Mouse (Mus musculus): ENCODE measurements around the gene Gucd1. TPM values are rescaled to one million over a fixed set of nuclear protein-coding genes. Genes with fewer than 3 reads are reported as not detected.
A peak's percentile ranks its signal among the peaks of the same experiment; 100 is the strongest.

Gucd1 gene
- polyA plus RNA-seq, 1 experiment from 2014 or later = 80.9 TPM

- WGBS = 55% methylated on average over 7 of the region's 7 CpGs
- Histone ChIP-seq H3K9ac (ENCODE audit: low read depth, low read length) (no peak overlapping the region), H3K4me2 (replicated peaks; ENCODE audit: low read depth) (no peak overlapping the region), H3K4me3 (ENCODE audit: low read depth, low read length) (no peak overlapping the region), H3K36me3 (ENCODE audit: control insufficient read depth, insufficient read depth) (no peaks in the 10 kb centered on the region), H3K4me1 (replicated peaks; ENCODE audit: control insufficient read depth, insufficient read depth, low read length) (no peaks in the 10 kb centered on the region; the same call in 1 of the 2 replicates), H3K9me3 (ENCODE audit: control insufficient read depth) (no peaks in the 10 kb centered on the region), H3K27ac (ENCODE audit: low read depth, low read length) (no peak overlapping the region), H3K27me3 (replicated peaks; ENCODE audit: control insufficient read depth, insufficient read depth, low read length) (no peaks in the 10 kb centered on the region)
- TF ChIP-seq CTCF (IDR thresholded peaks at IDR 0.05; ENCODE audit: low read depth) = no peak
- no peak for ATAC-seq
Measured at GRCm38 (mm10) chr10:75549886-75550285, 32.1 kb upstream of the Gucd1 start.

- TF ChIP-seq CTCF (IDR thresholded peaks at IDR 0.05; ENCODE audit: low read depth) = peak; percentile 41
- no peaks in the 10 kb centered on the region for H3K9me3 ChIP-seq (ENCODE audit: control insufficient read depth)
- H3K4me1 ChIP-seq (replicated peaks; ENCODE audit: control insufficient read depth, insufficient read depth, low read length) = no peaks in the 10 kb centered on the region; the same call in 1 of the 2 replicates
- no peak overlapping the region for H3K4me3 ChIP-seq (ENCODE audit: low read depth, low read length)
- WGBS = 12% methylated on average over 14 of the region's 14 CpGs
- H3K36me3 ChIP-seq (ENCODE audit: control insufficient read depth, insufficient read depth) = no peaks in the 10 kb centered on the region
- H3K27ac ChIP-seq (ENCODE audit: low read depth, low read length) = peak overlapping the region; percentile 46; the same call in 1 of the 2 replicates
- no peak overlapping the region for H3K9ac ChIP-seq (ENCODE audit: low read depth, low read length)
- H3K4me2 ChIP-seq (replicated peaks; ENCODE audit: low read depth) = no peak overlapping the region; the same call in 1 of the 2 replicates
- peak; percentile 91 for ATAC-seq
- no peaks in the 10 kb centered on the region for H3K27me3 ChIP-seq (replicated peaks; ENCODE audit: control insufficient read depth, insufficient read depth, low read length)
Measured at GRCm38 (mm10) chr10:75548486-75548885, 30.7 kb upstream of the Gucd1 start.

DNA sequence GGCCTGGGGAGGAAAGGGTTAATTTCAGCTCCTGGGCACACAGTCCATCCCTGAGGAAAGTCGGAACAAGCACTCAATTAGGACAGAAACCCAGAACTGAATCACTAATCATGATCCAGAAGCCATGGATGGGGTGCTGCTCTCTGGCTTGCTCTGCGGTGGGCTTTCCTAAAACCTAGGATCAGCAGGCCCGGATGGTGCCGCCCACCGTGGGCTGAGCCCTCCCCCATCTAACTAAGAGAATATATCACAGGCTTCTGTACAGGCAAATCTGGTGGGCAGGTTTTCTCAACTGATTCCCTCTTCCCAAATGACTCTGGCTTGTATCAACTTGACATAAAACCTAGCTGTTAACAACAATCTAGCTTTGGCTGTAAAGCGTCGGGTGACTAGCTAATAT, 30.1 kb upstream of the Gucd1 start:
- H3K27me3 ChIP-seq (replicated peaks; ENCODE audit: control insufficient read depth, insufficient read depth, low read length) = no peaks in the 10 kb centered on the region
- no peaks in the 10 kb centered on the region for H3K36me3 ChIP-seq (ENCODE audit: control insufficient read depth, insufficient read depth)
- H3K27ac ChIP-seq (ENCODE audit: low read depth, low read length) = peak overlapping the region; percentile 37
- ATAC-seq = no peak
- H3K4me1 ChIP-seq (replicated peaks; ENCODE audit: control insufficient read depth, insufficient read depth, low read length) = no peaks in the 10 kb centered on the region; the same call in 1 of the 2 replicates
- H3K9ac ChIP-seq (ENCODE audit: low read depth, low read length) = no peak overlapping the region
- H3K9me3 ChIP-seq (ENCODE audit: control insufficient read depth) = no peaks in the 10 kb centered on the region
- 37% methylated on average over 7 of the region's 7 CpGs for WGBS
- H3K4me3 ChIP-seq (ENCODE audit: low read depth, low read length) = no peak overlapping the region
- no peak for TF ChIP-seq CTCF (IDR thresholded peaks at IDR 0.05; ENCODE audit: low read depth)
- peak overlapping the region; percentile 14; the same call in 1 of the 2 replicates for H3K4me2 ChIP-seq (replicated peaks; ENCODE audit: low read depth)

DNA sequence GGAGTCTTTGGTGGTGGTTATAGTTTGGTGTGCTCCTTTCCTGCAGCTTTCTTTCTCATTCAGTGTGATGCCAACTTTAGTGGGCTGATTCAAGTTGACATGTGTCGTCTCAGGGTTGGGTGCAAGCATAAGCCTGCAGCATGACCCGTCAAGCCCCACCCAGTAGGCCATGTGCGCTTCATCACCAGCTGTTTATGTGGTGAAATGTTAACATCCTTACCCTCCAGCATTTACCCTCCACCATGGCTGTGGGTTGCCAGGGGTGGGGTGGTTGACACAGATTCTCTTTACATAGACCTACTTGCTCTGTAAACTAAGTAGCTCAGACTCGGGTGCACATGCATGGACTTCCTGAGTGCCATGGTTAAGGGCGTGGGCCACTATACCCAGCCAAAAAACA, 18.4 kb upstream of the Gucd1 start:
- Histone ChIP-seq H3K9ac (ENCODE audit: low read depth, low read length) (no peak overlapping the region), H3K4me3 (ENCODE audit: low read depth, low read length) (no peak overlapping the region), H3K36me3 (ENCODE audit: control insufficient read depth, insufficient read depth) (peaks cover 50% of the 10 kb centered on the region), H3K27me3 (replicated peaks; ENCODE audit: control insufficient read depth, insufficient read depth, low read length) (no peaks in the 10 kb centered on the region), H3K27ac (ENCODE audit: low read depth, low read length) (peak overlapping the region; percentile 21; the same call in 1 of the 2 replicates), H3K9me3 (ENCODE audit: control insufficient read depth) (no peaks in the 10 kb centered on the region), H3K4me1 (replicated peaks; ENCODE audit: control insufficient read depth, insufficient read depth, low read length) (no peaks in the 10 kb centered on the region), H3K4me2 (replicated peaks; ENCODE audit: low read depth) (no peak overlapping the region)
- no peak for TF ChIP-seq CTCF (IDR thresholded peaks at IDR 0.05; ENCODE audit: low read depth)
- no peak for ATAC-seq
- 86% methylated on average over 5 of the region's 5 CpGs for WGBS

DNA sequence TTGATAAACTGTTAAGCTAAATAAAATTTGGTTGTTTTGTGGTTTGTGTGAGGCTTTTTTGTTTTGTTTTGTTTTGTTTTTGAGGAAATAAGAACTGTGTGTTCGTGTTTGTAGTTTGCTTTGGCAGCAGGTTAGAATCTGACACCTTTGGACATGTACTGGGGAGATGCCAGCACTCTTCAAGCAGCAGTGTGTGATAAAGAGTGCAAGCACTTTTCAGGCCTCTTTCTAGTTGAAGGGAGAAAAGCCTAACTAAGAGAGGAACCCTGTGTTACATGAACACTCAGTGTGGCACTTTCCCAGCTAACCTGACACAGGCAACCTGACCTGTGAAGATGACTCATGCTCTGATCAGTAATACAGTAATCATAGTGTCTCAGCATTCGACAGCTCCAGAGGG, 17.7 kb upstream of the Gucd1 start:
- Histone ChIP-seq H3K27me3 (replicated peaks; ENCODE audit: control insufficient read depth, insufficient read depth, low read length) (no peaks in the 10 kb centered on the region), H3K9me3 (ENCODE audit: control insufficient read depth) (no peaks in the 10 kb centered on the region), H3K4me3 (ENCODE audit: low read depth, low read length) (no peak overlapping the region), H3K36me3 (ENCODE audit: control insufficient read depth, insufficient read depth) (peaks cover 50% of the 10 kb centered on the region), H3K27ac (ENCODE audit: low read depth, low read length) (no peak overlapping the region), H3K9ac (ENCODE audit: low read depth, low read length) (no peak overlapping the region), H3K4me2 (replicated peaks; ENCODE audit: low read depth) (no peak overlapping the region), H3K4me1 (replicated peaks; ENCODE audit: control insufficient read depth, insufficient read depth, low read length) (no peaks in the 10 kb centered on the region)
- no peak for TF ChIP-seq CTCF (IDR thresholded peaks at IDR 0.05; ENCODE audit: low read depth)
- no peak for ATAC-seq
- WGBS = 81% methylated on average over 2 of the region's 2 CpGs

GRCm38 (mm10) chr10:75534934-75535333, 17.2 kb upstream of the Gucd1 start:
- WGBS = 89% methylated on average over 8 of the region's 8 CpGs

DNA sequence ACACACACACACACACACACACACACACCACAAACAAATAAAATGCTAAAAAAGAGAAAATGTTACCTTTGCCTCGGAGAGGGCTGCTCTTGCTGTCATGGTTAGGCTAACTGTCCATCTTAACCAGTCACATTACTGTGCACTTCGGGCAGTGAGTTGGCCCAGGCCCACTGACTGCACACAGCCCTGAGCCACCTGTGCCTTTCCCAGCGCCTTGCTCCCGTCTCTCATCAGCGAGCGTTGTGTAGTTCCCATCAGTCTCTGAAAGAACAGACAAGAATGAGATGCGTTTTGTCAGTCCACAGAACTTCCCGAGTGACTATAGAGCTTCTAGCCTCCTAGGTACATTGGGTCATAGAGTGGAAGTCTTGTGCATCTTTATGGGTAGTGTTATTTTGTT, 16.4 kb upstream of the Gucd1 start:
- Histone ChIP-seq H3K27ac (ENCODE audit: low read depth, low read length) (no peak overlapping the region), H3K4me3 (ENCODE audit: low read depth, low read length) (no peak overlapping the region), H3K27me3 (replicated peaks; ENCODE audit: control insufficient read depth, insufficient read depth, low read length) (no peaks in the 10 kb centered on the region), H3K9me3 (ENCODE audit: control insufficient read depth) (no peaks in the 10 kb centered on the region), H3K36me3 (ENCODE audit: control insufficient read depth, insufficient read depth) (peaks cover 56% of the 10 kb centered on the region), H3K9ac (ENCODE audit: low read depth, low read length) (no peak overlapping the region), H3K4me1 (replicated peaks; ENCODE audit: control insufficient read depth, insufficient read depth, low read length) (no peaks in the 10 kb centered on the region), H3K4me2 (replicated peaks; ENCODE audit: low read depth) (no peak overlapping the region)
- 91% methylated on average over 8 of the region's 8 CpGs for WGBS
- no peak for TF ChIP-seq CTCF (IDR thresholded peaks at IDR 0.05; ENCODE audit: low read depth)
- ATAC-seq = no peak

More at GRCm38 (mm10) chr10:75534934-75535333, 17.2 kb upstream of the Gucd1 start:
- no peak for ATAC-seq
- Histone ChIP-seq H3K36me3 (ENCODE audit: control insufficient read depth, insufficient read depth) (peaks cover 53% of the 10 kb centered on the region), H3K27ac (ENCODE audit: low read depth, low read length) (no peak overlapping the region), H3K9me3 (ENCODE audit: control insufficient read depth) (no peaks in the 10 kb centered on the region), H3K4me3 (ENCODE audit: low read depth, low read length) (no peak overlapping the region), H3K4me2 (replicated peaks; ENCODE audit: low read depth) (no peak overlapping the region), H3K27me3 (replicated peaks; ENCODE audit: control insufficient read depth, insufficient read depth, low read length) (no peaks in the 10 kb centered on the region), H3K4me1 (replicated peaks; ENCODE audit: control insufficient read depth, insufficient read depth, low read length) (no peaks in the 10 kb centered on the region), H3K9ac (ENCODE audit: low read depth, low read length) (no peak overlapping the region)
- TF ChIP-seq CTCF (IDR thresholded peaks at IDR 0.05; ENCODE audit: low read depth) = no peak
